Mouse (Mus musculus) C2C12 (cell line): Measurements from ENCODE around the gene Igsf23.

Experiments
- CEBPB ChIP-seq: IDR thresholded peaks from one replicate; pipeline ENCODE4 v1.6.1; 2011; ENCODE audit warnings: low read depth, mild to moderate bottlenecking, control low read depth, moderate library complexity
- CTCF ChIP-seq: IDR thresholded peaks from one replicate; pipeline ENCODE4 v1.5.1; 2011; ENCODE audit not compliant: control insufficient read depth, insufficient read depth, insufficient read length
- FOSL1 ChIP-seq: IDR thresholded peaks from one replicate; pipeline ENCODE4 v1.8.0; 2011; ENCODE audit warnings: mild to moderate bottlenecking, low read length; ENCODE audit not compliant: poor library complexity, insufficient read depth, severe bottlenecking
- MAX ChIP-seq: IDR thresholded peaks from one replicate; pipeline ENCODE4 v1.6.1; 2011; ENCODE audit warnings: mild to moderate bottlenecking, control low read depth
- MYOG ChIP-seq: IDR thresholded peaks from one replicate; pipeline ENCODE4 v1.6.1; 2011; ENCODE audit not compliant: control insufficient read depth, insufficient read length; ENCODE audit errors: extremely low read depth

DNA sequence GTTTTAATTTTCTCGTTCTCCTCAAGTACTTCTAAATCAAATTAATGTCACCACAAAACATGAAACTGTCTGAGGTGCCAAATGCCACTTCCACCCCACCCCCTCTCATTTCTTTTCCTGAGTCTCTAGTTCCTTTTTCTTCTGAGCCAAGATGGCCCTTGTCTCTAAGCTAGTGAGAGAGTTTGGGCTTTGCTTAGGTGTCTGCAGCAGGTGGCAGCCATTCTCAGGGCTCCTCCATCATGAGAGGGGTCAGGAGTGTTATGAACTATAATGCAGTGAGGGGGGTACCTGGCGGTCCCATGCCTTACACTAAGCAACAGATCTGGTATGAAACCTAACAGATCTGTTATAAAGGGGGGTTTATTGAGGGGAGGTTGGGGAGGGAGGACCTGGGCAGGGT, 27.2 kb downstream of the Igsf23 start:
- TF ChIP-seq CEBPB, result no peak
- no peak for TF ChIP-seq CTCF
- no peak for TF ChIP-seq FOSL1
- TF ChIP-seq MAX, result no peak
- TF ChIP-seq MYOG, result no peak
